Mouse (Mus musculus): ENCODE data around the gene 1700010B08Rik.
A peak's percentile ranks its signal among the peaks of the same experiment; 100 is the strongest.
"Not testable (repeated sequence)": the region's sequence is repeated elsewhere in the genome, so short reads cannot be mapped to it uniquely, and the experiment has no call there.

Gene 1700010B08Rik

DNA sequence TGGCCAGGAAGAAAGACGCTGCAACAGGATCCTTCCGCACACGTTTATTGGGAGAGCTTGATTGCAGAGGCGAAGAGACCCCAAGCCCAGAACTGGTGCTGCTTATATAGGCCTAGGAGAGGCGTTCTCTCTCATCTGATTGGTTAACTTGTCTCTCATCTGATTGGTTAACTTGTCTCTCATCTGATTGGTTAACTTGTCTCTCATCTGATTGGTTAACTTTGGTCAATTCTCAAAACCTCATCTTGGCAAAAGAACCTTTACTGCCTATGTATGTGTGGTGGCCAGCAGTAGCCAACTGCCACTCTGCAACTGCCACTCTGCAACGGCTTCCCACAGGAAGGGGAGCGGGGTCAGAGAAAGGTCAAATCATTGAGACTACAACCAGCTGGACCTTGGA, at the start of gene 1700010B08Rik:
1700010B08Rik (plus strand) TSS at position 301 of the 400 bp plus-strand sequence.
- H3K27me3 ChIP-seq (ENCODE audit: control insufficient read depth, insufficient read depth, low read length, poor library complexity, severe bottlenecking); DNase-seq (ENCODE audit: low read depth, low spot score): not testable (repeated sequence)

DNA sequence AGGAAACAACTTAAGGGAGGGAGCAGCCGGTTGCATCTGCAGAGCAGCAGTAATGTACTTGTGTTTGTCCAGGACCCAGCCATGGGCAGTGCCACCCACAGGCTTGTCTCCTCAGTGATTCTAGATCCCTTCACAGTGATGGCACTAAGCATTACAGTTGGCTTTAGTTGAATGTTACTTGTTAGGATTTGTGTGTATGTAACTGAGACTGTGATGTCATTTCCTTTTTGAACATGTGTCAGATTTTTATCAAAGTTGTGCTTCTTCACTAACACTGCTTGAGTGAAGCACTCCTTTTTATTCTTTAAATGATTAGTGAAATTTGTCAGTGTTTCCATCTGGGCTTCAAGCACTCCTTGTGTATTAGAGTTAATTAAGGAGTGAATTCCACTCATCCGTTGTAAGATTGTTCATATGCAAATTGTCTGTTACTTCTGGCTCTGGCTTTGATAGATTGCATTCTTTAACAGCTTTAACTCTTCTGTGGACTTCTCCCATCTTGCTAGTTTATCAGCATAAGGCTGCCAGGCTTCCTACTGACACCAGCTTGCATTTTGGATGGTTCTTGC, 46.8 kb upstream of the 1700010B08Rik start:
- no peak for DNase-seq (ENCODE audit: low read depth, low spot score)
- Histone ChIP-seq H3K27me3 (ENCODE audit: control insufficient read depth, insufficient read depth, low read length, poor library complexity, severe bottlenecking) (no peaks in the 10 kb centered on the region), H3K36me3 (ENCODE audit: control insufficient read depth, insufficient read depth, low read length, poor library complexity, severe bottlenecking) (no peaks in the 10 kb centered on the region)

More for the DNA sequence above, at the start of gene 1700010B08Rik:
- not testable (repeated sequence) for H3K36me3 ChIP-seq (ENCODE audit: control insufficient read depth, insufficient read depth, low read length, poor library complexity, severe bottlenecking)

DNA sequence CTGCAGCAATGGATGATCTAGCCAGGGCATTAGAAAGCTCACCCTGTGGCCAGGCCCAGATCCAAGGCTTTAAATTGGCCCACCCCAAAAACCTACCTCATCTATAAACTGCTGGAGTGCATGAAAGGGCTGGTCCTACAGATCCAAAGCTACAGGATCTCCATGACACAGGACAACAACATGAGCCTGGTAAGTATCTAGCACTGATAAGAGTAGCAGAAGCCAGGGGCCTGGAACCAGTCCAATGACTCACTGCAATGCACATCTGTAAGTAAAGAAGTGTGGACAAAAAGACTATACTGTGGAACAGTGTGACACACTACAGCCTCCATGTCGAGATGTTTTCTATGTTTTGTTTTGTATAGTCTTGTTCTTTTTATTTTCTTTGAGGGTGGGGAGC, 45.7 kb upstream of the 1700010B08Rik start:
- Histone ChIP-seq H3K36me3 (ENCODE audit: control insufficient read depth, insufficient read depth, low read length, poor library complexity, severe bottlenecking) (no peaks in the 10 kb centered on the region), H3K27me3 (ENCODE audit: control insufficient read depth, insufficient read depth, low read length, poor library complexity, severe bottlenecking) (no peaks in the 10 kb centered on the region)
- no peak for DNase-seq (ENCODE audit: low read depth, low spot score)

DNA sequence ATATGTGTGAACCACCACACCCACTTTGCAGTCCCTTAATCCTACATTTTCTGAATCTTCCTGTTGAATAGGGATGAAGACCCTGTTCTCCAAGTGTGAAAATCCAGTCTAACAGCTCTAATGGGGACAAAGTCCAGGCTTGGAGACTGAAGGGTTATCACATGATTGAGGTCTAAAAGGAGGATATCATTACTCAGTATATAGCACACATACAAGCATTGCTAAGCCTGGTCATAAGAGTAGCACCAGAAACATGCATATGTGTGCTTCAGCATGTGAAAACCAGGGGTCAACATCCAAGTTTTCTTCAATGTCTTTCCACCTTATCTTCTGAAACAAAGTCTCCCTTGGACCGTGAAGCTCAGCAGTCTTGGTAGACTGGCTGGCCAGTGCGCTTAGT, 40.6 kb upstream of the 1700010B08Rik start:
- DNase-seq (ENCODE audit: low read depth, low spot score) = peak; percentile 7
- peaks cover 2% of the 10 kb centered on the region; the same call in 1 of the 2 replicates for H3K36me3 ChIP-seq (ENCODE audit: control insufficient read depth, insufficient read depth, low read length, poor library complexity, severe bottlenecking)
- H3K27me3 ChIP-seq (ENCODE audit: control insufficient read depth, insufficient read depth, low read length, poor library complexity, severe bottlenecking) = no peaks in the 10 kb centered on the region

DNA sequence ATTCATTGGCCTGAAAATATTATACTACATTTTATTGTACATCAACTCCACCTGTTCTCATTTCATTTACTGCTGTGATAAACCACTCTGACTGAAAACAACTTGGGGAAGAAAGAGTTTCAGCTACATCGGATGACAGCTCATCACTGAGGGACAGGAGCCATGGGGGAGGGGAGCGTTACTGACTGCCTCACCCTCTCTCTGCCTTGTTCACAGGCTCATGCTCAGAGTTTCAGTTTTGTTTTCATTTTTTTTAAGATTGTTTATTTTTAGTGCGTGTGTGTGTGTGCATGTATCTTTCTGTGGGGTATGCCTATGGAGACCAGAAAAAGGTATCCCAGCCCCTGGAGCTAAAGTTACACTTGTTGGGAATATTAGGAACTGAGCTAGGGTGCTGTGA, 40.0 kb upstream of the 1700010B08Rik start:
- DNase-seq (ENCODE audit: low read depth, low spot score) = peak; percentile 77
- H3K36me3 ChIP-seq (ENCODE audit: control insufficient read depth, insufficient read depth, low read length, poor library complexity, severe bottlenecking) = peaks cover 2% of the 10 kb centered on the region; the same call in 1 of the 2 replicates

DNA sequence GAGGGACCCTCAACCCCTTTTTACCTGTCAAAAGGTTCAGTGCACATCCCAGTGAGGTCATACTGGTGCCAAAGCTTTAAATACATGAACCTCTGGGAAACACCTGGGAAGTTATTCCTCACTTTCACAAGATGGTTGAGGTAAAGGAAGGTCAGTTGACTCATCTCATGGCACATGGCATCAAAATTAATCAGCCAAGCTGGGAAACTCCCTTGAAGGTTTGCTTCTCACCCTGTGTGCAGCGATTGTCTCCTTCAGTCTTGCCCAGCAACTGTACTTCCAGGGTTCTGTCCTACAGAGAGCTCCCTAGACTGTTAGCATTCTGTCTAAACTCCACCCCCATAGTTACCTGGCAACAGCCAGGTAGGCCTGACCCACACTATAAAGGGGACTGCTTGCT, 39.1 kb upstream of the 1700010B08Rik start:
- no peaks in the 10 kb centered on the region for H3K27me3 ChIP-seq (ENCODE audit: control insufficient read depth, insufficient read depth, low read length, poor library complexity, severe bottlenecking)
- peaks cover 2% of the 10 kb centered on the region; the same call in 1 of the 2 replicates for H3K36me3 ChIP-seq (ENCODE audit: control insufficient read depth, insufficient read depth, low read length, poor library complexity, severe bottlenecking)
- DNase-seq (ENCODE audit: low read depth, low spot score) = peak; percentile 11

More for the DNA sequence above, 40.0 kb upstream of the 1700010B08Rik start:
- no peaks in the 10 kb centered on the region for H3K27me3 ChIP-seq (ENCODE audit: control insufficient read depth, insufficient read depth, low read length, poor library complexity, severe bottlenecking)

DNA sequence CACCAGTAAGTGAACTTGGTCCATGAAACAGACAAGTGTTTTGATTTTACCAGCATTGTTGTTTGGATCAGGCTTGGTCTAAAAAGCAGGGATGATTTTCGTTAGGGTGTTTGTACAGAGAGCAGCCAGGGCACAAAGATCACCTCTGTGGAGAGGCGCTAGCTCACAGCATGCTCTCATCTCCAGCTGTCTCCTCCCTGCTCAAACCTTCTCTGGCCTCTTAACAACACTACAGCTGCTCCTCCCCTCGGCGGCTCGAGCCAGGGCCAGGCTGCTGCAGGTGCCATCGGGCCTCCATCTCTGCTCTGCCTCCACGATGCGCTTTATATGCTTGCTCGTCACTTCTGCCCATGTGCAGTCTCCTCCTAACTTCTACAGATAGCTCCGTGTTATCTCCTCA, 36.4 kb upstream of the 1700010B08Rik start:
- DNase-seq (ENCODE audit: low read depth, low spot score) = no peak
- peaks cover 2% of the 10 kb centered on the region; the same call in 1 of the 2 replicates for H3K36me3 ChIP-seq (ENCODE audit: control insufficient read depth, insufficient read depth, low read length, poor library complexity, severe bottlenecking)
- H3K27me3 ChIP-seq (ENCODE audit: control insufficient read depth, insufficient read depth, low read length, poor library complexity, severe bottlenecking) = no peaks in the 10 kb centered on the region

DNA sequence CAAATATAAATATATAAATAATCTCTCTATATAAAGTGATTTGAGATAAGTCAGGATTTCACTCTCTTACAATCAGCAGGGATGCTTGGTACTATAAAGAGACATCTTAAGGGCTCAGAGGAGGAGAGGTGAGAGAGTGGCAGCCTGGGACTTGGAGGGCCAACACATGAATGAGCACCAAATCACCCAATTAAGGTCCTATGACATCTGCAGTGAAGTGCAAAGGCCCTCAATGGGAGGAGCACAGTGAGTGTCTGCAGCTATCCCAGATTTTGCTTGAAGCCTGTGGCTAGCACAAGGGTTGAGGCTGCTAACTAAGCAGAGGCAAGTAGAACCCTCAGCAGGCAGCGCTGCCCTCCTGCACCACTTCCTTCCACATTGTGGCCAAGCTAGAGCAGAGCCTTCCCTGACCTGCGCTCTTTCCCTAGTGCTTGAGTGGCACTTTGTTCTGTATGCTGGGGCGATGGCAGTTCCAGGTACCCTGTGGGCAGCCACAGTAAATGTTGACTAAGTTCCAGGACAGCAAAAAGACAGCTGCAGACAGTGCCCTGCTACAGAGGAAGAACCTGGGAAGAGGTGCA, 33.3 kb upstream of the 1700010B08Rik start:
- Histone ChIP-seq H3K27me3 (ENCODE audit: control insufficient read depth, insufficient read depth, low read length, poor library complexity, severe bottlenecking) (no peaks in the 10 kb centered on the region), H3K36me3 (ENCODE audit: control insufficient read depth, insufficient read depth, low read length, poor library complexity, severe bottlenecking) (peaks cover 3% of the 10 kb centered on the region)
- no peak for DNase-seq (ENCODE audit: low read depth, low spot score)

DNA sequence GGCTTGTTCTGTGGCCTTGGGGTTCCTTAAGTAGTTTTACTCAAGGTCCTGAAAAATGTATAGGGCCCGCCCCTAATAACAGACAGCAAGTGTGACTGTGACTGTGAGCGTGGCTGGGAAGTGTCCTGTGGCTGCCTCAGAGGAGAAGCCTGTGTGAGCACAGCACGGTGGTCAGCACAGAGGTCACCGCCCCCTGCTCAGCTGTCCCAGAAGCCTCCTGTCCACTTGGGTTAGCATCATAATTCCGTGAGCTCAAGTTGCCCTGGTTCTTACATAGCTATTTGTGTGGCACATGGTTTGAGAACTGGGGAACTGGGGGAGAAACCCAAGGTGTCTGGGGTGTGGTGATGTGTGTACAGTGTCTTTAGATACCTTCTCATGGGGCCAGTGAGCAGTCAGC, 31.9 kb upstream of the 1700010B08Rik start:
- Histone ChIP-seq H3K27me3 (ENCODE audit: control insufficient read depth, insufficient read depth, low read length, poor library complexity, severe bottlenecking) (no peaks in the 10 kb centered on the region), H3K36me3 (ENCODE audit: control insufficient read depth, insufficient read depth, low read length, poor library complexity, severe bottlenecking) (peaks cover 3% of the 10 kb centered on the region)
- no peak for DNase-seq (ENCODE audit: low read depth, low spot score)

DNA sequence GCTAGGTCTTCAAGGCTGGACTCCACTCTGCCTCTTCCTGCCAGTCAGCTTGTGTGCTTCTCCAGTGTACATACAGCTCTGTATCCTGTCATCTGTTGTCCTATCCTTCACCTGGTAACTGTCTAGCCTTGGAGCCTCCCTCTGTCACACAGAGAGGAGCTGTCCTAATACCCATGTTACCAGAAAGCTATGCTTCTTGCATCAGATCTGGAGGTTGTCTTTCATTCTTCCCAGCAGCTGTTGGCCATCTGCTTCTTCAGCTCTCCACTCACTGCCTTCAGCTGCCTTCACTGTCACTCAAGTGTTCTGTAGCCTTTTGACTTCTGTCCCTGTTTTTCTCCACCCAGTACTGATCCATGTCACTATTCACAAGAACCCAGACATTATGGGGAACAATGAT, 29.4 kb upstream of the 1700010B08Rik start:
- DNase-seq (ENCODE audit: low read depth, low spot score) = no peak
- Histone ChIP-seq H3K36me3 (ENCODE audit: control insufficient read depth, insufficient read depth, low read length, poor library complexity, severe bottlenecking) (peaks cover 1% of the 10 kb centered on the region), H3K27me3 (ENCODE audit: control insufficient read depth, insufficient read depth, low read length, poor library complexity, severe bottlenecking) (no peaks in the 10 kb centered on the region)

DNA sequence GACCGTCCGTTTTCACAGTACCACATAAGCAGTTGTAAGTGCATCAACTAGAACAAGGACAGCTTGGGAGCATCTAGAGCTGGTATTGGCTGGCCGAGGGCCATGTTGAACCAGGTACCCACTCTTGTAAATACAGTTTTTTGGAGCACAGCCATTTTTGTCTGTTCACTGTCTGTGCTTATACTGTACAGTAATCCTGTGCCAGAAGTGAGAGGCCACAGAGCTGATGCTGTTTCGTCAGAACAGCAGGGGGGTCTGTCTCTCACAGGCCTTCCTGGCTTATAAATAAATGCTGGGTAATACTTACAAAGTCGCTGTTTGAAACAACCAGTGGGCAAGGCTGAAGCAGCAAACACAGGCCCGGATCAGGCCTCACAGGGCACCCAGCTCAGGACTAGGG, 27.5 kb upstream of the 1700010B08Rik start:
- peaks cover 4% of the 10 kb centered on the region for H3K36me3 ChIP-seq (ENCODE audit: control insufficient read depth, insufficient read depth, low read length, poor library complexity, severe bottlenecking)
- DNase-seq (ENCODE audit: low read depth, low spot score) = no peak
- H3K27me3 ChIP-seq (ENCODE audit: control insufficient read depth, insufficient read depth, low read length, poor library complexity, severe bottlenecking) = no peaks in the 10 kb centered on the region

DNA sequence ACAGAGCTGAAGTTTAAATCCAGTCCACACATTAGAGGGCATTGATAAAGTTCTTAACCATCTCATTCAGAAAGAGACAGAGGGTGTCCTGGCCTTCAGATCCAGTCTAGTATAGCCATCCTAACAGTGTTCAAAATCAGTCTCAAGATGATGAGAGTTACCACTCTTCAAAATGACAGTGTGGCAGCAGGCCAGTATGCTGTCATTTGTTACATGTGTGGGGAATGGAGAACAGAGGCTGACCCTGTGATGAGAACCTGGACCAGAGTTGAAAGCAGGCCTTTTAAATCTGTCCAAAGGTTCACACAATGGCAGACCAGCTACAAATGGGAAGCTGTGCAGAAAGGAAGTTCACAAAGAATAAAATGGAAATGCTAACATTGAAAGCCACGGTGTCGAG, 26.5 kb upstream of the 1700010B08Rik start:
- peaks cover 5% of the 10 kb centered on the region for H3K36me3 ChIP-seq (ENCODE audit: control insufficient read depth, insufficient read depth, low read length, poor library complexity, severe bottlenecking)

DNA sequence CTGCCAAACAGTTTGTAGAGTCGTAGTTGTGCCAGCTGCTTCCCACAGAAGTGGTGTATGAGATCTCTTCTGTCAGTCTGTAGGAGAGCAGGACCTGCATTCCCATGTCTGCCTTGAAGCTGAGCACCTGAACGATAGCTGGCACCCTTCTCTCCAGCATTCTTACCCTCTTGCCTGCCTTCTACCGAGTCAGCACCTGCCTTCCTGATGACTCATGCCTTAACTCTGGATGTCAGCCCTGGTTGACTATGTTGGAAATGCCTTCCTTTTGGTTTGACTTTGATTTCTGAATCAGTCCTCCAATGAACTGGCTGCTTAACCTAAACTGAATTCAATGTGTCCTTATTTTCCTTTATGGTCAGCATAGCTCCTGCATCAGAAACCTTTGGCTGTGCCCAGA, 20.4 kb upstream of the 1700010B08Rik start:
- peaks cover 7% of the 10 kb centered on the region for H3K36me3 ChIP-seq (ENCODE audit: control insufficient read depth, insufficient read depth, low read length, poor library complexity, severe bottlenecking)
- H3K27me3 ChIP-seq (ENCODE audit: control insufficient read depth, insufficient read depth, low read length, poor library complexity, severe bottlenecking) = no peaks in the 10 kb centered on the region
- no peak for DNase-seq (ENCODE audit: low read depth, low spot score)

More for the DNA sequence above, 26.5 kb upstream of the 1700010B08Rik start:
- H3K27me3 ChIP-seq (ENCODE audit: control insufficient read depth, insufficient read depth, low read length, poor library complexity, severe bottlenecking) = no peaks in the 10 kb centered on the region
- no peak for DNase-seq (ENCODE audit: low read depth, low spot score)

DNA sequence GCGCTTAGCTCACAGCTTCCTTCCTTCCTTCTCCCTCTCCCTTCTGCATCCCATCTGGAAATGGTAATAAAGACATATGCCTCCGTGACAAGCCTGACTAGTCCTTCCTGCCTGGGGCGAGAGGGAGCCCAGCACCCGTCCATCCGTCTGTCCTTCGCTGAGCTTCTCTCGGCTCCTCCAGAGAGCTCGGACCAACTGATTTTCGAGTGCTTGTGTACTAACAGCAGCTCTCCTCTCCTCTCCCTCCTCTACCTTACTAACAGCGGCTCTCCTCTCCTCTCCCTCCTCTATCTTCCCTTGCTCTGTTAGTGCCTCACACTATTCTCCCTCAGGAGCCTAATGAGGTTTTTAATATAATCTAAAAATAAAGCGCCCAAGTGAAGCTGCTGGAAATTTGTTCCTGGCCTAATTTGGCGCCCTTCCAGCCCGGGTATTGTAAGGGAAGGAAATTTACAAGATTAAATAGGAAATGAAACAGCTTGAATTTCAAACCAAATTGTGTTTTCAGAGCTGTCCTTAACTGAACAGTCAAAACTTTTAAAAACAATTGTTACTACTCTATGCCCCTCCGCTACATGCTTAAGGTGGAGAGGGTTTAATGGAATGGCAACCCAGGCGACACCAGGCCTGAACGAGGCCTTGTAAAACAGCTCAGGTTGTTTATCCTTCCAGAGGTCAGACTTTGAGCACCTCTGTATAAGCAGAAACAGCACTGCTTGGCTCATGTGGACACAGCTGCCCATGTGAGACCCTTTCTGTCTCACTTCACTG, 16.9 kb upstream of the 1700010B08Rik start:
- no peak for DNase-seq (ENCODE audit: low read depth, low spot score)
- H3K36me3 ChIP-seq (ENCODE audit: control insufficient read depth, insufficient read depth, low read length, poor library complexity, severe bottlenecking) = peaks cover 6% of the 10 kb centered on the region
- H3K27me3 ChIP-seq (ENCODE audit: control insufficient read depth, insufficient read depth, low read length, poor library complexity, severe bottlenecking) = no peaks in the 10 kb centered on the region

DNA sequence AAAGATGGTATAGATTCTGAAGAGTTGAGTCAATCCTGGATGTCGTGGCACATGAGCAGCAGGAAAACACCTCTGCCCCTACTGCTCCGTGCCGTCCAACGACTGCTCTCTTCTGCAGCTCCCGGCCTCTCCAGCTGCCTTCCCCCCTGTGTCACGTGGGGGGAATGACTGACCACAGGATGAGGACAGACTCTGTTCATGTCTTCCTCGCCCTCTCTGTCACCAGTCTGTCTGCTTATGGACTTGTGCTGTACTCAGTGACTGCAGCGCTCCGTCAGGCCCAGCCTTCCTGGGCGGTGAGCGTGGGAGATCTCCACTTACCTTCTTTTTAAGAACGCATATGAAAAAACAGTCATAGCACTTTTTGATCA, 16.4 kb upstream of the 1700010B08Rik start:
- no peak for DNase-seq (ENCODE audit: low read depth, low spot score)
- no peaks in the 10 kb centered on the region for H3K27me3 ChIP-seq (ENCODE audit: control insufficient read depth, insufficient read depth, low read length, poor library complexity, severe bottlenecking)
- peaks cover 6% of the 10 kb centered on the region for H3K36me3 ChIP-seq (ENCODE audit: control insufficient read depth, insufficient read depth, low read length, poor library complexity, severe bottlenecking)
